Mouse (Mus musculus) neural tube, embryonic 14.5 days (tissue): ENCODE data around the gene Osr1. TPM values are rescaled to one million over a fixed set of nuclear protein-coding genes. Genes with fewer than 3 reads are reported as not detected.

Experiments used
- ATAC-seq: fragments of 200-750 bp; cut with Nextera tagmentation; 2 replicates; pipeline ENCODE4 v1.8.0; 2017; ENCODE audit warnings: low read depth, mild to moderate bottlenecking, moderate TSS enrichment, moderate library complexity
- H3K27ac ChIP-seq: fragments of 300-500 bp; sonication (generic); 2 replicates; pipeline ENCODE4 v1.5.1; 2014; ENCODE audit warnings: low read depth, mild to moderate bottlenecking, control low read depth, low read length, moderate library complexity, mixed read lengths
- H3K27me3 ChIP-seq: fragments of 300-500 bp; sonication (generic); 2 replicates; pipeline ENCODE4 v1.6.1; 2014; ENCODE audit warnings: low read length; ENCODE audit not compliant: control insufficient read depth, insufficient read depth
- H3K36me3 ChIP-seq: fragments of 300-500 bp; sonication (generic); 2 replicates; pipeline ENCODE4 v1.6.1; 2014; ENCODE audit warnings: low read length, mixed read lengths; ENCODE audit not compliant: control insufficient read depth, insufficient read depth
- H3K4me1 ChIP-seq: fragments of 300-500 bp; sonication (generic); 2 replicates; pipeline ENCODE4 v1.6.1; 2014; ENCODE audit warnings: low read length; ENCODE audit not compliant: control insufficient read depth, insufficient read depth
- H3K4me2 ChIP-seq: fragments of 300-500 bp; sonication (generic); 2 replicates; pipeline ENCODE4 v1.6.1; 2014; ENCODE audit warnings: mild to moderate bottlenecking, low read depth, low read length, control low read depth
- H3K4me3 ChIP-seq: fragments of 300-500 bp; sonication (generic); 2 replicates; pipeline ENCODE4 v1.5.1; 2014; ENCODE audit warnings: low read depth, low read length, control low read depth, mixed read lengths
- H3K9ac ChIP-seq: fragments of 300-500 bp; sonication (generic); replicated peaks from 2 replicates; pipeline ENCODE4 v1.6.1; 2014; ENCODE audit warnings: low read depth, mild to moderate bottlenecking, control low read depth, low read length, mixed read lengths
- H3K9me3 ChIP-seq: fragments of 300-500 bp; sonication (generic); 2 replicates; pipeline ENCODE4 v1.6.1; 2016; ENCODE audit warnings: low read length; ENCODE audit not compliant: control insufficient read depth
- WGBS: fragments of 180-500 bp; shearing (Covaris S2); extraction: QIAGEN DNeasy Blood & Tissue Kit; methylation state at CpG from one replicate; pipeline ENCODE4 v1.1.7; 2014; 5-methylcytosine and 5-hydroxymethylcytosine counted together
- polyA plus RNA-seq: library from polyadenylated mRNA; unstranded; fragments of >200 nt; fragmentation: Nextera tagmentation; extraction: Ambion mirVana; gene quantifications from 2 replicates; pipeline ENCODE4 v1.2.1, GENCODE M21; 2014

Osr1 gene
- polyA plus RNA-seq, 1 experiment from 2014 or later = 1.9 TPM

DNA sequence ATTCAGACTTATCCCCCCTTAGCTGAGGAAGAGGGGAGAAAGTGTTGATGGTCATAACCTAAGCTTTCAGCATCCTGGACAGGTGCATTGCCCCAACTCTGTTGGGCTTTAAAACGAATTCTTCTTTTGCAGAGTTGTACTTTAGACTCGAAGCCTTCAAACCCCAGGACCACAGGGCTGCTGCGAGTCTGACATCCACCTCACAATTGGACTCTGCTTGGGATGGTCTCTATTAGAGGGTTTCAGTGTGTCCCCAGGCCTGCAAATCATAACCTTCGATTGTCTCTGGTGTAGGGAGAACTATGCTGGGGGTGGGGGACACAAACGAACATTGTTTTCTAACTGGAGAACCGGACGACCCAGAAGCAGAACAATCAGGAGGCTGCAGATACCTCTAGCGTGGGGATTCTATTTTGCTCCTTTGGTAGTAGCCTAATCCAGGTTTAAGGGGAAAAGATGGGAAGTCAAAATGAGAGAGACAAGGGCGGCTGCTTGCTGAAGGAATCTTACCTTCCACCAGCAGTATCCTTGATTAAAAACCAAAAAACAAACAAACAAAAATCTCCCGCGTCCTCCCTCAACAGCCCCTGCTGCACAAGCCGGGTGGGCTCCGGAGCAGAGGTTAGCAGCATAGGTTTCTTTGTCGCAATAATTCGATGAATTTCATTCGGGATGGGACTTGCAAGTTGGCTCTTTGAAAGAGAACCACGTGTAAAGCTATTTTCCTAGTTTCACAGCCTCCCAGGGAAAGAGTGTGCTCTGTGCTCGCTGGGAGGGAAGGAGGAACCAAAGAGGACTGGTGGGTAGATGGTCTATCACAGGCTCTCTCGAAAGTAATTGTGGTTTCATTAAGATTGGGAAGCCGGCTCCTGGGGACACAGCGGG lies 5.5 kb downstream of the Osr1 start:
- H3K4me2 ChIP-seq = no peak overlapping the region
- 2% methylated on average over 21 of the region's 21 CpGs for WGBS
- no peaks in the 10 kb centered on the region for H3K9me3 ChIP-seq
- peak overlapping the region; percentile 12; the same call in 1 of the 2 replicates for H3K4me3 ChIP-seq
- no peaks in the 10 kb centered on the region for H3K36me3 ChIP-seq
- ATAC-seq = no peak
- H3K27me3 ChIP-seq = peaks cover 79% of the 10 kb centered on the region
- H3K27ac ChIP-seq = no peak overlapping the region
- 0 out of 2 replicates have a peak, but pooled peaks cover 3% of the 10 kb centered on the region for H3K4me1 ChIP-seq
- H3K9ac ChIP-seq = no peak overlapping the region

DNA sequence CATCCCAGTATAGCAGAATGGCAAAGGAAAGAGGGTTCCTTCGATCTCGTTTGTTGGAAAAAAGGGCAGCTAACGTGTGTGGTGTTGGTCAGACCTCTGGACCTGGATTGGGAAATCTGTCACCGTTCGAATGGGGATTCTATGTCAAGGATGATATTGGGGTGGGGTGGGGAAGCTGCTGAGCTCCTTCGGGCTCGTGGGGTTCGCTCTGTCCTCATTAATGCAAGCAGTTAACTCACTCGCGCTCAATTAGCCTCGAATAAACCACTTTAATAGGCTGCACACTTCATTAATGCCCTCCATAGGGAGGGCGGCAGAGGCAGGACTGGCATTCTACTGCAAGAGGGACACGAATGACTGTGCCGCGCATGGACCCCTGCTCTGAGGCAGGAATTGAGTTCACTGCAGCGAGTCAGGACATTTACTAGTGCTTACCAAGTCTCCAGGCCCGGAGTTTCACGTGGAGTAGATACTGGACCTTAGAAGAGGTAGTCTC lies 6.2 kb downstream of the Osr1 start:
- WGBS = under 1% methylated on average over 18 of the region's 18 CpGs
- Histone ChIP-seq H3K36me3 (no peaks in the 10 kb centered on the region), H3K9ac (no peak overlapping the region), H3K4me3 (no peak overlapping the region), H3K9me3 (no peaks in the 10 kb centered on the region), H3K27me3 (peaks cover 78% of the 10 kb centered on the region), H3K4me1 (0 out of 2 replicates have a peak, but pooled peaks cover 3% of the 10 kb centered on the region), H3K27ac (no peak overlapping the region), H3K4me2 (no peak overlapping the region)
- peak; percentile 50 for ATAC-seq

- Histone ChIP-seq H3K4me1 (0 out of 2 replicates have a peak, but pooled peaks cover 3% of the 10 kb centered on the region), H3K4me2 (no peak overlapping the region), H3K4me3 (no peak overlapping the region), H3K9me3 (no peaks in the 10 kb centered on the region), H3K36me3 (no peaks in the 10 kb centered on the region), H3K9ac (no peak overlapping the region), H3K27me3 (peaks cover 80% of the 10 kb centered on the region), H3K27ac (no peak overlapping the region)
- WGBS = 3% methylated on average over 2 of the region's 2 CpGs
- no peak for ATAC-seq
These were observed 7.7 kb downstream of the Osr1 start for GRCm38 (mm10) chr12:9577610-9578009.

- no peak for ATAC-seq
- H3K27ac ChIP-seq = no peak overlapping the region
- H3K27me3 ChIP-seq = peaks cover 77% of the 10 kb centered on the region
- 8% methylated on average over 4 of the region's 4 CpGs for WGBS
- no peaks in the 10 kb centered on the region for H3K9me3 ChIP-seq
- 0 out of 2 replicates have a peak, but pooled peaks cover 3% of the 10 kb centered on the region for H3K4me1 ChIP-seq
- no peaks in the 10 kb centered on the region for H3K36me3 ChIP-seq
- no peak overlapping the region for H3K9ac ChIP-seq
- no peak overlapping the region for H3K4me3 ChIP-seq
- no peak overlapping the region for H3K4me2 ChIP-seq
These were observed 8.7 kb downstream of the Osr1 start for GRCm38 (mm10) chr12:9578591-9578990.

GRCm38 (mm10) chr12:9579301-9580030 lies 9.6 kb downstream of the Osr1 start:
- H3K27me3 ChIP-seq = peaks cover 79% of the 10 kb centered on the region
- H3K4me1 ChIP-seq = 0 out of 2 replicates have a peak, but pooled peaks cover 2% of the 10 kb centered on the region
- 2% methylated on average over 31 of the region's 31 CpGs for WGBS
- H3K27ac ChIP-seq = no peak overlapping the region
- H3K4me2 ChIP-seq = no peak overlapping the region
- H3K36me3 ChIP-seq = no peaks in the 10 kb centered on the region
- no peak overlapping the region for H3K9ac ChIP-seq
- H3K4me3 ChIP-seq = no peak overlapping the region
- H3K9me3 ChIP-seq = no peaks in the 10 kb centered on the region
- ATAC-seq = no peak

GRCm38 (mm10) chr12:9580041-9580905 lies 10.4 kb downstream of the Osr1 start:
- ATAC-seq = no peak
- 1% methylated on average over 33 of the region's 33 CpGs for WGBS
- Histone ChIP-seq H3K27ac (no peak overlapping the region), H3K9me3 (no peaks in the 10 kb centered on the region), H3K4me2 (no peak overlapping the region), H3K27me3 (peaks cover 72% of the 10 kb centered on the region), H3K9ac (no peak overlapping the region), H3K4me1 (peaks cover 3% of the 10 kb centered on the region; the same call in 1 of the 2 replicates), H3K36me3 (no peaks in the 10 kb centered on the region), H3K4me3 (no peak overlapping the region)

DNA sequence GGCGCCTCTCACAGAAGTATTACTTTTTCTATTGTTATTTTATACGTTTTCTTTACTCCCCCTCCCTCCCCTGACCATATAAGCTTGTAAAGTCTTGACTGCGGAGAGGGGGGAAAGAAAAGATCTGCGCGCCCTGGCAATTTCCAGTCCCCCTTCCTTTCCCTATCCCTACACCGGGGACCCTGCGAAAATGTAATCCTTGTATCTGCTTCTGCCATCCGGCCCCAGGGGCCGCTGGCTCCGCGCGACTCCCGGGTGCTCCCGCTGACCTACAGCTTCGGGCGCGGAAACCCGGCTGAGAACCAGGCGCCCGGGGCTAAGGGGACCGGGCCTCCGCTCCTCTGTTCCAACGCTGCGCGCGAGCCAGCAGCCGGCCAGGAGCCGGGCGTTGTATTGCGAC lies 11.1 kb downstream of the Osr1 start:
- H3K4me3 ChIP-seq = no peak overlapping the region
- ATAC-seq = no peak
- H3K27ac ChIP-seq = no peak overlapping the region
- no peaks in the 10 kb centered on the region for H3K9me3 ChIP-seq
- WGBS = under 1% methylated on average over 30 of the region's 30 CpGs
- H3K36me3 ChIP-seq = no peaks in the 10 kb centered on the region
- no peak overlapping the region for H3K9ac ChIP-seq
- H3K4me1 ChIP-seq = peaks cover 3% of the 10 kb centered on the region; the same call in 1 of the 2 replicates
- H3K27me3 ChIP-seq = peaks cover 69% of the 10 kb centered on the region
- H3K4me2 ChIP-seq = 0 out of 2 replicates have a peak overlapping the region, but pooled peaks have one; percentile 18

DNA sequence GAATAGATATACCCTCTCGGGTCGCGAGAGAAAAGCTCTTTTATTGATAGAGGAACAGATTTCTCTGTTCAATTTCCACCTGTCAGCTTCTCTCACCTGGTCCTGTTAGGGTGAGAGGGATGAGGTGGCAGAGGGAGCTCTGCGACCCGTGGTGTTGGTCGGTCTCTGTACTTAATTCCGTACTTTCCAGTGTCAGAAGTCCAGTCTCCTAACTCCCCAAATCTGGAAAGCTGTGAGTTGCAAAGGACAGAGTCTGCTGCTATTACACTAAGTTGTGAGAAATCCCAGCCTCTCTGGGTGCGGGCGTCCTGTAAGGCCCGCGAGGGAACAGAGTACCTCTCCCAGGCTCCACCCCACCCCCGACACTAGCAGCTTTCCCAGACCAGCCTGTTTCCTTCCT lies 11.6 kb downstream of the Osr1 start:
- WGBS = 3% methylated on average over 12 of the region's 12 CpGs
- Histone ChIP-seq H3K4me3 (no peak overlapping the region), H3K9ac (no peak overlapping the region), H3K9me3 (no peaks in the 10 kb centered on the region), H3K4me1 (peaks cover 3% of the 10 kb centered on the region; the same call in 1 of the 2 replicates), H3K4me2 (no peak overlapping the region), H3K27me3 (peaks cover 65% of the 10 kb centered on the region), H3K27ac (no peak overlapping the region), H3K36me3 (no peaks in the 10 kb centered on the region)
- no peak for ATAC-seq
